Mouse (Mus musculus): ENCODE results near the gene Enc1. TPM values are rescaled to one million over a fixed set of nuclear protein-coding genes. Genes with fewer than 3 reads are reported as not detected.

The Enc1 gene
- polyA plus RNA-seq, 1 experiment from 2014 or later = 18.6 TPM

DNA sequence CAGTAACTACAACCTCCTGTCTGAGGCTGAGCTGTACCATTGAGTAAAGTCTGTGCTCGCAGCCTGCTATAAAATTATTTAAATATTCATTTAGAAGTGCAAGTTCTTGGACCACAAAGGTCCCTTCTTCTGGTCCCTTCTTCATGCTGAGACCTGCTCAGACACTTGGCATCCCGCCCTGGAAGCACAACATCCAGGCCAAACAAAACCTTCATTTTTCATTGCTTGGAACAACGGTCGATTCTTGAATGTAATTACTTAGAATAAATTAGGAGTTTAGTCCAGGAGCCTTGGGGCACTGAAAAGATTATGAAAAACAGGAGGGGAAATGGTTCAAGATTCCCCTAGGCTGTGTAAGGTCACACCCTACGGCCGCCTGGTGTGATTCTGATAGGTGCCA is 5.0 kb upstream of the Enc1 start:
- no peak for DNase-seq (ENCODE audit: low spot score)
- H3K4me1 ChIP-seq (replicated peaks) = peaks cover 32% of the 10 kb centered on the region
- 79% methylated on average over 6 of the region's 6 CpGs for WGBS
- H3K9me3 ChIP-seq = no peaks in the 10 kb centered on the region
- H3K4me3 ChIP-seq = no peak overlapping the region
- H3K27ac ChIP-seq = no peak overlapping the region
- H3K27me3 ChIP-seq (ENCODE audit: insufficient read depth, poor library complexity, severe bottlenecking) = peaks cover 13% of the 10 kb centered on the region; the same call in 1 of the 2 replicates
- no peaks in the 10 kb centered on the region for H3K36me3 ChIP-seq

DNA sequence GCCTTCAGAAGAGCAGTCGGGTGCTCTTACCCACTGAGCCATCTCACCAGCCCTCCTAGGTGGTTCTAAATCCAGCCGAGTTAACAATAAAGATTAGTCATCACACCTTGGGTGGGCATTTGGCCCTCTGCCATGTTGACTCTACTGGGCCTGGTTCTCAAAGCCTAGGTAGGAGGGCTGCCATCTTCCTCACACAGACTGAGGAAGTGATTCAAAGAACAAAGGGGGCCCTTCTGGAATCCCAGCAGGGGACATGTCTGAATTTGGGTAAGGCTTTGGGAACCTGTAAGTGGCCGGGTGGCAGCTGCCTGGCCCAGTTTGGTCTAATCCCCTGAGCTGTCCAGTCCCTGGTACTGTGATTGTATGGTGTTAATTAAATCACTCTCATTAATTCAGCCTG is 3.2 kb upstream of the Enc1 start:
- H3K4me3 ChIP-seq = no peak overlapping the region
- H3K36me3 ChIP-seq = no peaks in the 10 kb centered on the region
- H3K27ac ChIP-seq = peak overlapping the region; percentile 66
- DNase-seq (ENCODE audit: low spot score) = no peak
- H3K27me3 ChIP-seq (ENCODE audit: insufficient read depth, poor library complexity, severe bottlenecking) = peaks cover 13% of the 10 kb centered on the region; the same call in 1 of the 2 replicates
- 49% methylated on average over 3 of the region's 3 CpGs for WGBS
- no peaks in the 10 kb centered on the region for H3K9me3 ChIP-seq
- peaks cover 45% of the 10 kb centered on the region for H3K4me1 ChIP-seq (replicated peaks)

DNA sequence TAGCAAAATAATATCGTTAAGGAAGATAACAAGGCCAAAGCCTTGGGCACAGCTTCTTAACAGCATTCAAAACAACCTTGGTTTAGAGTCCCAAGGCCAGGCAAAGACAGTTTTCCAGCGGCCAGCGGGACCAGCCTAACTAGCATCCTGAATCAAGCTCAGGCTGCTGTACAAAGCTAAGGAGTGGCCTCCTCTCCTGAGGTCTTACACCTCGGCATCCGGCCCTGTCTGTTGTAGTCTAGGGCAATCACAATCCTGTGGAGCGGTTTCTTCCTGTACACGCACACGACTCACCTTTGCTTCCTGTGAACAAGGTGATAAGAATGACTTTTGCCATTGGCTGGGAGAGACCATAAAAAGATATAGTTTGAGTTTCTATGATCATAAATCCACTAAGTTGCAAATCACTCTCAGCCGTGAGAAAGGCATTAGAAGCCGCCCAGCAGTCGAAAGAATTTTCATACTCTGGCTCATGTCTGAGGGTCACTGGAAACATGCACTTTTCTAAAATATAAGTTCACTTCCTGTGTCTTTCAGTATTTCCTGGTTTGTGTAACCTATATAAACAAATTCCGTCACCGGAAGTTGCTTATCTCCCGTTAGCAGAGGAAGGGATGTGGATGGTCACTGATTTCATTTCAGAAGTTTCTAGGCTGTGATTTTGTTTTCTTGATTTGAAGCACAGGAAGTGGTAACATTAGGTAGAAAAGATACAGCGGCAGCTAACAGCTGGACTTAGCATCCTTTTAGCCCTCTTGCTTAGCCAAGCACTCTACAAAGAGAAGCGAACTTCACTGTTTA is 2.5 kb upstream of the Enc1 start:
- peaks cover 52% of the 10 kb centered on the region for H3K4me1 ChIP-seq (replicated peaks)
- no peak for DNase-seq (ENCODE audit: low spot score)
- 71% methylated on average over 16 of the region's 16 CpGs for WGBS
- H3K4me3 ChIP-seq = no peak overlapping the region
- peak overlapping the region; percentile 100 for H3K27ac ChIP-seq
- no peaks in the 10 kb centered on the region for H3K36me3 ChIP-seq
- H3K9me3 ChIP-seq = no peaks in the 10 kb centered on the region
- H3K27me3 ChIP-seq (ENCODE audit: insufficient read depth, poor library complexity, severe bottlenecking) = peaks cover 13% of the 10 kb centered on the region; the same call in 1 of the 2 replicates

DNA sequence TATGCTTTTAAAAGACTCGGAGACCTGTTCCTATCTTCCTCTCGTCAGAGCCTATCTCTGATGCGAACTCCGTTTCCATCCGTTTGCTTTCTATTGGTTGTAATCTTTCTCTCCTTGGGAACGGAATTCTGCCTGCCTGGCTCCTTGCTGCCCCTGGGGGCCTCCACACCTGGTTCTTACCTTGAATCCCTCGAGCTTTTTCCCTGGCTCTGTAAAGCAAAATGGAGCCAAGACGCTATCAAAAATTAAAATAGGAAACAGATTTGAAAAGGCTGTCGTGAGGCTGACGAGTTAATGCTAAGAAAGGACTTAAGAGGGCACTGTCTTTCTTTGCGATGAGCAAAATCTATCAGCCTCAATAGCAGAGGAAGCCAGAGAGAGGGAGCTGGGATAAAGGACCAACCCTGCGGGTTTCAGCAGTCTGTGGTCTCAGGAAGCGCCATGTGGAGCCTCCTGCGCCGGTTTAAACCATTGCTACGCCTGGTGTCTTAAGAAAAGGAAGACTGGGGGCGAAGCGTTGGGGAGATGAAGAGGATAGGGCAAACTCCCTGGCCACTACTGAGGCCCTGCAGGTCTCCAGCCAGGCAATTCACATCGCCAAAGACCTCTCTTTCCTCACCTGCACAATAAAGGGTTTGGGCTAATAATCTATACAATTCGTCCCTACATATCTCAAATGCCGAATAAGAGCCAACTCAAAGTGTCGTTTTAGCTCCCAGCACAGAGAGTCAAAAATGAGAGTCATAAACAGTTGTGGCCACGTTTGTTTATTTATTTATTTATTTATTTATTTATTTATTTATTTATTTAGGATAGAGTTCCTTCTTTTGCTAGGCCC is 1.3 kb upstream of the Enc1 start:
- no peaks in the 10 kb centered on the region for H3K9me3 ChIP-seq
- peaks cover 64% of the 10 kb centered on the region for H3K4me1 ChIP-seq (replicated peaks)
- DNase-seq (ENCODE audit: low spot score) = peak; percentile 69
- H3K27me3 ChIP-seq (ENCODE audit: insufficient read depth, poor library complexity, severe bottlenecking) = peaks cover 13% of the 10 kb centered on the region; the same call in 1 of the 2 replicates
- peak overlapping the region; percentile 100 for H3K27ac ChIP-seq
- peaks cover 2% of the 10 kb centered on the region for H3K36me3 ChIP-seq
- WGBS = 5% methylated on average over 23 of the region's 23 CpGs
- H3K4me3 ChIP-seq = peak overlapping the region; percentile 93

DNA sequence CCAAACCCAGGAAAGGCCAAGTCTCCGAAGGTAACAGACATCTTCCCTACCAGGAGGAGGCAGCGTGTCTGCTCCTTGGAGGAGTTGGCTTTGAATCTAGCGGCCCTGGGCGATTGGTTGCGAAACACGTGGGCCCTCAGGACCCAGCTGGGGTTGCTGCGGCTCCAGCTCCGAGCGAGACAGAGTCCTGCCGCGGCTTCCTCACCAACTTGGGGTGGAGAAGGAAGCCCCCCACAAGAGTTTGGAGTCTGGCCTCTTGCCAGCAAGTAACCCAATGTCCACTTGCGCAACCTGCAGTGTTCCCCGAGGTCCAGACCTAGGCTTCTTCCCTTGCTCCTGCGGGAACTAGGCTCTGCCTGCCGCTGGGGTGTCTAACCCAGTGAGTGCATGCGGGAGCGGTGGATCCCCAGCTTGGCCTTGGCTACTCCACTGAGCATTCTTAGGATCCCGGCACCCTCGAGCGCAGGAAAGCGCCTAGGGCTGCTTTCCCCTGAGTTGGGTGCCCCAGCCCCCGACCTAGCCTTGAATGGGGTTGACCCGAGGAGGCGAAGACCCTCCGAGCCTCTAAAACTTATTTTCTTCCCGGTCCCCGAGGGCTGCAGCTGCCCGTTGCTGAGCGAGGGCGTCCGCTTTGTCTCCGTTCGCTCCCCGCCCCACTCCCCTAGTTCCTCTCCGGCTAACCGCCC is 483 bp upstream of the Enc1 start:
- Histone ChIP-seq H3K4me1 (replicated peaks) (peaks cover 68% of the 10 kb centered on the region), H3K27ac (peak overlapping the region; percentile 100), H3K9me3 (no peaks in the 10 kb centered on the region), H3K27me3 (ENCODE audit: insufficient read depth, poor library complexity, severe bottlenecking) (peaks cover 17% of the 10 kb centered on the region), H3K4me3 (peak overlapping the region; percentile 93), H3K36me3 (peaks cover 10% of the 10 kb centered on the region)
- under 1% methylated on average over 35 of the region's 36 CpGs for WGBS
- DNase-seq (ENCODE audit: low spot score) = peak; percentile 89

DNA sequence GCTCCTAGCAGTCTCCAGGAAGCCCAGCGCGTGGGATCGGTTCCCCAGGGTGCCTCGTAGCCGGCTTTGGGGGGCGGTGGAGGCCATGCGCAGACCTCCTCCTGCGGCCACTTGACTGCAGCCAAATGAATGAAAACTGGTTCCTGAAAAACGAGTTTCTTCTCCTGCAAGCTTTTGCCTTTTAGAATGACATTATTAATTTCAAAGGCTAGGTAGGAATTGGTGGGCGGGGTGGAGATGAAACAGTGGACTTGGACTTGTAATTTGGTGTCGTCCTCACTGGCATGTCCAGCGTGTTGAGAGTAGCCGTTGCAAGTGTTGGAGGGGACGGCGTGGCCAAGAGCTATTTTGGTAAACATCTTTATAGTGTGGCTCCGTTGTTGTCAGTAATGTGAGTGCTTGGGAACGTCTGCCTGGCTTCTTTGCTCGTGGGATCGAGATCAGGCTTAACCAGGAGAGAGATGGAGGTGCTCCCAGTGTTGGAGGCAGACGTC is 929 bp downstream of the Enc1 start:
- Histone ChIP-seq H3K27me3 (ENCODE audit: insufficient read depth, poor library complexity, severe bottlenecking) (peaks cover 20% of the 10 kb centered on the region), H3K4me3 (peak overlapping the region; percentile 93), H3K36me3 (peaks cover 24% of the 10 kb centered on the region), H3K9me3 (no peaks in the 10 kb centered on the region), H3K4me1 (replicated peaks) (peaks cover 83% of the 10 kb centered on the region), H3K27ac (peak overlapping the region; percentile 100)
- DNase-seq (ENCODE audit: low spot score) = no peak
- WGBS = under 1% methylated on average over 20 of the region's 20 CpGs

DNA sequence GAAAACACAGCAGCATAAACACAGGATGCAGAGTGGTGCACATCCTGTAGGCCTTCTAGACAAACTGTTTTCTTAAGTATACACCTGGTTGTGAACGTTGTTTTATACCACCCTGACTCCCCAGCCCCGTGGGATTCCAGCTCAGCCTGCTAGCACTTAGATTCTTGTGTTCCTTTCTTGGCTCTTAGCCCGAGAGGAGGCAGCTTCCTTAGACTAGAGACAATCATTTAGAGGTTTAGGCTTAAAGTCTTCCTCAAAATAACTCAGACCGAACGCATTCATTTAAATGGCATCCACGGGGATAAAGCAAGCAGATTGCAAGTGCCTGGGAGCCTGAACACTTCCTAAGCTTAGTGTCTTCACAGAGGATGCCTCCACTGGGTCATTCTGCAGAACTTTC is 1.8 kb downstream of the Enc1 start:
- Histone ChIP-seq H3K27me3 (ENCODE audit: insufficient read depth, poor library complexity, severe bottlenecking) (peaks cover 22% of the 10 kb centered on the region), H3K9me3 (no peaks in the 10 kb centered on the region), H3K4me1 (replicated peaks) (peaks cover 88% of the 10 kb centered on the region), H3K27ac (peak overlapping the region; percentile 100), H3K4me3 (peak overlapping the region; percentile 93), H3K36me3 (peaks cover 33% of the 10 kb centered on the region)
- DNase-seq (ENCODE audit: low spot score) = no peak
- 7% methylated on average over 6 of the region's 6 CpGs for WGBS

DNA sequence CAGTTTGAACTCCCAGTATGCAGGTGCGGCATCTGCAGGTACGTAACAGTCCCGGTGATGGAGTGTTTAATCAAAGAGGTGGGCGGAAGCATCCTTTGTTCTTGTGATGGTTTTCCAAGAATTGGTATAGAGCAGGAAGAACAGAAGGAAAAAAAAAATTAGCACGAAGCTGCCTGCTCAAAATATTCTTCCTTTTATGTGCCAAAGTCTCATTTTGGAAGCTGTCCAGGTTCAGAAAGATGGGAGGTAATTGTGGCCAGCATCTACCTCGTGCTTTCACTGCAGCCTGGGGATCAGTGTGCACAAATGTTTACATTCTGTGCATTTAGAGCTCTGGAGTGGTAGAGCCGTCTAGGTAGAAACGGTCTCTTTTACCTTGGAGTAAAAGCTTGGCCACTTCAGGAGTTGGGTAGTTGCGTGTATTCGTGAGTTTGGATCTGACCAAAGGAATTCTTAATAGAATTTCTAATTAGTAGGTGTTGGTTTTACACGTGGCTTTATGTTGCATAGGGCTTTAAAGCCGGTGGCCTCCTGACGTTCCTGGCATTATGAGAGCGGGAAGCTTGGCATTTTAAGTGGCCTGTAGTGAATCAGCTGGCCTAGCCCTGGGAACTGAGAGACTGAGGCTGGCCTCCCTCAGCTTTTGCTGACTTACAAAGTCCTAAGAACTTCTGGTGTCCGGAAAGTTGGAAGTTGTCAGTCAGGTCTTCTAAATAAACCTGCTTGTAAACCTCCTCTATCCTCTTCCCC is 3.2 kb downstream of the Enc1 start:
- Histone ChIP-seq H3K4me1 (replicated peaks) (peaks cover 93% of the 10 kb centered on the region), H3K27ac (peak overlapping the region; percentile 100), H3K4me3 (peak overlapping the region; percentile 93), H3K9me3 (no peaks in the 10 kb centered on the region), H3K27me3 (ENCODE audit: insufficient read depth, poor library complexity, severe bottlenecking) (peaks cover 20% of the 10 kb centered on the region), H3K36me3 (peaks cover 47% of the 10 kb centered on the region)
- 42% methylated on average over 15 of the region's 15 CpGs for WGBS
- no peak for DNase-seq (ENCODE audit: low spot score)

DNA sequence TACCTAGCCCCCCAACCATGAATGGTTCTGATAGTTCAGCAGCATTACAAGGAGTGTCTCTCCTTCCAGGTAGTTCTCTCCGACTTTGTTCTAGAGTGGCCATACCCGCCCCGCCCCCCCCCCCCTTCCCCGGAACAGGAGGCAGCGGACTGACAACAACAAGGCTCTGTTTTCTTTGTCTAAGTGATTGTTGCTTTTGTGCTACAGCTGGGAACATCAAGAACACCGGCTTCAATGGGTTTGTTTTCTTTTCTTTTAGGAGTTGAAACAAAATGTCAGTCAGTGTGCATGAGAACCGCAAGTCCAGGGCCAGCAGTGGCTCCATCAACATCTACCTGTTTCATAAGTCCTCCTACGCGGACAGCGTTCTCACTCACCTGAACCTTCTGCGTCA is 3.8 kb downstream of the Enc1 start:
- H3K4me3 ChIP-seq = peak overlapping the region; percentile 93
- DNase-seq (ENCODE audit: low spot score) = no peak
- peaks cover 20% of the 10 kb centered on the region for H3K27me3 ChIP-seq (ENCODE audit: insufficient read depth, poor library complexity, severe bottlenecking)
- H3K9me3 ChIP-seq = no peaks in the 10 kb centered on the region
- H3K4me1 ChIP-seq (replicated peaks) = peaks cover 93% of the 10 kb centered on the region
- peaks cover 53% of the 10 kb centered on the region for H3K36me3 ChIP-seq
- H3K27ac ChIP-seq = peak overlapping the region; percentile 100
- WGBS = 45% methylated on average over 11 of the region's 11 CpGs

DNA sequence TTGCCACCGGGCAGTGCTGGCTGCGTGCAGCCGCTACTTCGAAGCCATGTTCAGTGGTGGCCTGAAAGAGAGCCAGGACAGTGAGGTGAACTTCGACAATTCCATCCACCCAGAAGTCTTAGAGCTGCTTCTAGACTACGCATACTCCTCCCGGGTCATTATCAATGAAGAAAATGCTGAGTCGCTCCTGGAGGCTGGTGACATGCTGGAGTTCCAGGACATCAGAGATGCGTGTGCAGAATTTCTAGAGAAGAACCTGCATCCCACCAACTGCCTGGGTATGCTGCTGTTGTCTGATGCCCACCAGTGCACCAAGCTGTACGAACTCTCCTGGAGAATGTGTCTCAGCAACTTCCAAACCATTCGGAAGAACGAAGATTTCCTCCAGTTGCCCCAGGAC is 4.3 kb downstream of the Enc1 start:
- H3K27ac ChIP-seq = peak overlapping the region; percentile 100
- H3K27me3 ChIP-seq (ENCODE audit: insufficient read depth, poor library complexity, severe bottlenecking) = peaks cover 20% of the 10 kb centered on the region
- WGBS = 89% methylated on average over 12 of the region's 12 CpGs
- H3K9me3 ChIP-seq = no peaks in the 10 kb centered on the region
- H3K4me1 ChIP-seq (replicated peaks) = peaks cover 93% of the 10 kb centered on the region
- peak overlapping the region; percentile 93 for H3K4me3 ChIP-seq
- DNase-seq (ENCODE audit: low spot score) = no peak
- H3K36me3 ChIP-seq = peaks cover 58% of the 10 kb centered on the region

DNA sequence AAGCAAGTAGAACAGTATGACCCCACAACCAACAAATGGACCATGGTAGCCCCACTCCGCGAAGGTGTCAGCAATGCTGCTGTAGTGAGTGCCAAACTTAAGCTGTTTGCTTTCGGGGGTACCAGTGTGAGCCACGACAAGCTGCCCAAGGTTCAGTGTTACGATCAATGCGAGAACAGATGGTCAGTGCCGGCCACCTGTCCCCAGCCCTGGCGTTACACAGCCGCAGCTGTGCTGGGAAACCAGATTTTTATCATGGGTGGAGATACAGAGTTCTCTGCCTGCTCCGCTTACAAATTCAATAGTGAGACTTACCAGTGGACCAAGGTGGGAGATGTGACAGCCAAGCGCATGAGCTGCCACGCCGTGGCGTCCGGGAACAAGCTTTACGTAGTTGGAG is 5.3 kb downstream of the Enc1 start:
- Histone ChIP-seq H3K36me3 (peaks cover 67% of the 10 kb centered on the region), H3K4me1 (replicated peaks) (peaks cover 98% of the 10 kb centered on the region), H3K9me3 (no peaks in the 10 kb centered on the region), H3K27me3 (ENCODE audit: insufficient read depth, poor library complexity, severe bottlenecking) (peaks cover 20% of the 10 kb centered on the region), H3K4me3 (peak overlapping the region; percentile 16; the same call in 1 of the 2 replicates), H3K27ac (peak overlapping the region; percentile 53; the same call in 1 of the 2 replicates)
- no peak for DNase-seq (ENCODE audit: low spot score)
- 84% methylated on average over 16 of the region's 16 CpGs for WGBS

DNA sequence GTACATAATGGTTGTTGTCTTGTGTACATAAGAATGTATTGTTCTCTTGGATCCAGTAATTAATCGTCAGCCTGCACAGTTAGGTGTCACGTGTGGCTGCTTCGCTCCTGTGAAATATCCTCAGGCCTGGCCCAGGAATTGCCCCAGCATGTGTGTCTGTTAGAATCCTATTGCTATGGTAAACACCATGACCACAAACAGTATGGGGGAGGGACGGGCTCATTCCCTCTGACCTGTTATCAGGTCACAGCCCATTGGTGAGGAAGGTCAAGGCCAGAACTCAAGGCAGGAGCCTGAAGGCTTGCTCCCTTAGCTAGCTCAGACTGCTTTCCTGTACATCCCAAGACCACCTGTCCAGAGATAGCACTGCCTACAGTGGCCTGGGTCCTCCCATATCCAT is 6.8 kb downstream of the Enc1 start:
- Histone ChIP-seq H3K27ac (peak overlapping the region; percentile 84; the same call in 1 of the 2 replicates), H3K4me1 (replicated peaks) (peaks cover 100% of the 10 kb centered on the region)
- WGBS = 63% methylated on average over 4 of the region's 4 CpGs

More for the DNA sequence above, 6.8 kb downstream of the Enc1 start:
- peaks cover 81% of the 10 kb centered on the region for H3K36me3 ChIP-seq
- 0 out of 2 replicates have a peak overlapping the region, but pooled peaks have one; percentile 34 for H3K4me3 ChIP-seq
- H3K9me3 ChIP-seq = no peaks in the 10 kb centered on the region
- DNase-seq (ENCODE audit: low spot score) = no peak
- H3K27me3 ChIP-seq (ENCODE audit: insufficient read depth, poor library complexity, severe bottlenecking) = peaks cover 20% of the 10 kb centered on the region
